Mouse (Mus musculus) urinary bladder, postnatal 36 days (tissue): ENCODE measurements around the gene Mapk11.

Experiments used
- DNase-seq, 2 experiments: peaks; one replicate each; pipeline ENCODE4 v3.0.0; 2022; ENCODE audit warnings: low spot score in 2 of 2, mixed read lengths in 1 of 2

Gene Mapk11

DNA sequence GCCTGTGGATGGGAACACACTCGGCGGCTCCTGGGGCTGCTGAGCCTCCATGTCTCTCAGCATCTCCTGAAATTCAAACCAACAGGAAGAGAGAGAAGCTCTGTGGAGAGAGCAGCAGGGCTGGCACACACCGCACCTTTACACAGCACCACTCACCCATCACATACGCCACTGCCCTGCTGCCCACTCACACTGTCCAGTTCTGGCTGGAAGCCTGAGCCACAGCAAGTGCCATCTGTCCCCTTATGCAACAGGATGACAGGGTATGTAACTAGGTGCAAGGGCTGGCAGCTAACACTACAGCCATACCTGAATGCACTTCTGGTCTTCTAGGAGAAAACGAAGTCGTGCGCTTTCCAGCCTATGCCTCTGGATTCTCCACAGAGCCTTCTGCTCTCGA lies 45.0 kb downstream of the Mapk11 start:
- no peak for DNase-seq

GRCm38 (mm10) chr15:89103921-89104320 lies 45.5 kb downstream of the Mapk11 start:
- no peak for DNase-seq

- DNase-seq, result no peak
These were observed 46.8 kb downstream of the Mapk11 start for GRCm38 (mm10) chr15:89102646-89103045.

DNA sequence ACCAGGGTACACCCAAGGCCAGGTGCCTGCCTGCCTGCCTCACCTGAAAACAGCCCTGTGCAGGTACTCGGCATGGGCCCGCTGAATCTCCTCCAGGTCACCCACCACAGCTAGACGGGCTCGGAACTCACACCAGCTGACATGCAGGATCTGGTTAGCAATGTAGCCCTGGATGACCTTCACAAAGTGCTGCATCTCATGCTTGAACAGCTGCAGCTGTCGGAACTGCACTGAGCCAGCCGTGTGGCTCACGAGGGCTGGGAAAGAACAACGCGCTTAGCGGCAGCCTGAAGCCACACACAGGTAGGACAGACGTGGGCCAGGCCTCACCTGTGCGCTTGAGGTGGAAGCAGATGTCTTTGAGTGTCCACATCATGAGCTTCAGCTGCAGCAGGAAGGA lies 48.6 kb downstream of the Mapk11 start:
- DNase-seq, result no peak

GRCm38 (mm10) chr15:89098616-89099015 lies 50.8 kb downstream of the Mapk11 start:
- DNase-seq, result no peak

DNA sequence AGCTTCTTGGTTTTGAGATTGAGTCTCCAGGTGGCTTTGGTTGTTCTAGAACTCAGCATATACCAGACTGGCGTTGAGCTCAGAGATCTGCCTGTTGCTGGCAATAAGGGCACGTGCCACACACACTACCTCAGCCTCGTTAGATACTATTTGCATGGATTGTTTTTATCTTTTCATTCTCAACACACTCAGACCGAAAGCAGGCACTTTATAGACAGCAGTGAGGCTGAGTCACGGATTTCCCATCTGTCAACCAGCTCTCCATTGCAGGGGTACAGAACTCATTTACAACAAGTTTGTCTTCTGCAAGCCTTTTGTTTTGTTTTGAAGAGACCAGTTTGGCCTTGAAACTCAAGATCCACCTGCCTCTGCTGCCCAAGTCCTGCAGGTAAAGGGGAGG lies 52.0 kb downstream of the Mapk11 start:
- no peak for DNase-seq
